Mouse (Mus musculus) CH12.LX (cell line): ENCODE data around the gene Frat2. TPM values are rescaled to one million over a fixed set of nuclear protein-coding genes. Genes with fewer than 3 reads are reported as not detected.
A peak's percentile ranks its signal among the peaks of the same experiment; 100 is the strongest.

Experiments used
- DNase-seq: peaks from one replicate; pipeline ENCODE4 v3.0.0-alpha.2; 2013; ENCODE audit errors: extremely low read depth
- H3K27ac ChIP-seq: 2 replicates; pipeline ENCODE4 v1.5.1; 2012; ENCODE audit warnings: low read depth, mild to moderate bottlenecking, control low read depth, moderate library complexity; ENCODE audit not compliant: insufficient read depth
- H3K27me3 ChIP-seq: replicated peaks from 2 replicates; pipeline ENCODE3; 2012; ENCODE audit warnings: inconsistent platforms
- H3K36me3 ChIP-seq, 2 experiments: replicated peaks in 1 of 2; 2 replicates each; pipeline versions ENCODE3 to v1.6.1; 2012; ENCODE audit warnings: inconsistent platforms in 1 of 2, low read length in 1 of 2, mild to moderate bottlenecking in 1 of 2, mixed read lengths in 1 of 2, moderate library complexity in 1 of 2; ENCODE audit not compliant: control insufficient read depth in 1 of 2, insufficient read depth in 1 of 2
- H3K4me1 ChIP-seq, 2 experiments: 2 replicates each; pipeline ENCODE4 v1.6.1; 2012; ENCODE audit warnings: inconsistent platforms in 1 of 2, moderate library complexity in 1 of 2; ENCODE audit not compliant: insufficient read depth in 2 of 2, control insufficient read depth in 1 of 2
- H3K4me2 ChIP-seq: 2 replicates; pipeline ENCODE4 v1.6.1; 2012; ENCODE audit warnings: low read depth, mild to moderate bottlenecking, control low read depth; ENCODE audit not compliant: poor library complexity, insufficient read depth, severe bottlenecking
- H3K4me3 ChIP-seq, 3 experiments: fragments of 150-350 bp in 1 of 3; sonication (generic) in 1 of 3; replicated peaks in 1 of 3; 2 replicates each; pipeline versions ENCODE3 to v1.5.1; 2011 to 2012; ENCODE audit warnings: low read depth in 2 of 3, low read length in 2 of 3, mild to moderate bottlenecking in 2 of 3, moderate library complexity in 2 of 3, control low read depth in 1 of 3, improper control_type of control experiment in 1 of 3, inconsistent platforms in 1 of 3, mixed read lengths in 1 of 3; ENCODE audit not compliant: poor library complexity in 1 of 3
- H3K79me2 ChIP-seq: replicated peaks from 2 replicates; pipeline ENCODE4 v1.6.1; 2012; ENCODE audit warnings: mild to moderate bottlenecking, moderate library complexity; ENCODE audit not compliant: control insufficient read depth, poor library complexity, insufficient read depth, severe bottlenecking; ENCODE audit errors: extremely low read depth
- H3K9ac ChIP-seq: 2 replicates; pipeline ENCODE4 v1.6.1; 2012; ENCODE audit warnings: low read depth, mild to moderate bottlenecking, control low read depth, moderate library complexity; ENCODE audit not compliant: insufficient read depth
- H3K9me3 ChIP-seq: replicated peaks from 2 replicates; pipeline ENCODE3; 2012; ENCODE audit warnings: low read length, inconsistent platforms, mixed read lengths
- CTCF ChIP-seq, 2 experiments: IDR thresholded peaks in 1 of 2; conservative IDR thresholded peaks in 1 of 2; 2 replicates each; pipeline ENCODE4 v1.5.1; 2011 to 2012; ENCODE audit warnings: low read depth in 2 of 2, low read length in 2 of 2, improper control_type of control experiment in 1 of 2, inconsistent platforms in 1 of 2, mild to moderate bottlenecking in 1 of 2, moderate library complexity in 1 of 2
- ELF1 ChIP-seq: IDR thresholded peaks from 2 replicates; pipeline ENCODE4 v1.6.1; 2014; ENCODE audit warnings: low read depth, mild to moderate bottlenecking, inconsistent platforms, low read length, improper control_type of control experiment
- EP300 ChIP-seq: IDR thresholded peaks from 2 replicates; pipeline ENCODE4 v1.6.1; 2011; ENCODE audit warnings: low read length, improper control_type of control experiment
- HCFC1 ChIP-seq: IDR thresholded peaks from 2 replicates; pipeline ENCODE4 v1.6.1; 2012; ENCODE audit warnings: low read depth, mild to moderate bottlenecking, inconsistent platforms, low read length, improper control_type of control experiment
- KAT2A ChIP-seq: IDR thresholded peaks from 2 replicates; pipeline ENCODE4 v1.6.1; 2012; ENCODE audit warnings: low read length, improper control_type of control experiment, inconsistent platforms; ENCODE audit not compliant: insufficient replicate concordance
- MAFK ChIP-seq: IDR thresholded peaks from 2 replicates; pipeline ENCODE4 v1.6.1; 2011; ENCODE audit warnings: low read length, improper control_type of control experiment; ENCODE audit not compliant: insufficient replicate concordance
- MAX ChIP-seq: IDR thresholded peaks from 2 replicates; pipeline ENCODE4 v1.6.1; 2011; ENCODE audit warnings: low read length, improper control_type of control experiment
- POLR2A ChIP-seq: IDR thresholded peaks from 2 replicates; pipeline ENCODE4 v1.6.1; 2011; ENCODE audit warnings: low read depth, mild to moderate bottlenecking, improper control_type of control experiment, low read length
- POLR2AphosphoS2 ChIP-seq: IDR thresholded peaks from 2 replicates; pipeline ENCODE4 v1.6.1; 2011; ENCODE audit warnings: low read depth, low read length, improper control_type of control experiment
- RAD21 ChIP-seq: IDR thresholded peaks from 2 replicates; pipeline ENCODE4 v1.6.1; 2011; ENCODE audit warnings: low read depth, mild to moderate bottlenecking, low read length, improper control_type of control experiment, moderate library complexity
- SIN3A ChIP-seq: IDR thresholded peaks from 2 replicates; pipeline ENCODE4 v1.6.1; 2012; ENCODE audit warnings: low read length, improper control_type of control experiment, inconsistent platforms
- TCF12 ChIP-seq: IDR thresholded peaks from 2 replicates; pipeline ENCODE4 v1.6.1; 2014; ENCODE audit warnings: low read depth, mild to moderate bottlenecking, inconsistent platforms, low read length, improper control_type of control experiment
- USF1 ChIP-seq: IDR thresholded peaks from 2 replicates; pipeline ENCODE4 v1.6.1; 2014; ENCODE audit warnings: low read depth, mild to moderate bottlenecking, inconsistent platforms, low read length, improper control_type of control experiment
- ZKSCAN1 ChIP-seq: IDR thresholded peaks from 2 replicates; pipeline ENCODE4 v1.6.1; 2012; ENCODE audit warnings: low read depth, inconsistent platforms, low read length, improper control_type of control experiment, borderline replicate concordance
- dilution Hi-C: fragments of 300-500 bp; cut with MboI; formaldehyde crosslinking; loops from 2 replicates; pipeline ENCODE4 v1.14.3; 2020; ENCODE audit warnings: low sequenced_read_pairs; ENCODE audit not compliant: extremely low pct_unique_long_range_greater_than_20kb, extremely low pct_ligation_motif_present
- in situ Hi-C: fragments of 300-500 bp; cut with MboI; formaldehyde crosslinking; loops from 3 replicates; pipeline ENCODE4 v1.14.3; 2019; ENCODE audit warnings: low sequenced_read_pairs, low pct_ligation_motif_present, low pct_unique_long_range_greater_than_20kb, mixed read lengths
- polyA plus RNA-seq: library from polyadenylated mRNA; unstranded; fragments of >175 nt; gene quantifications from 2 replicates; pipeline ENCODE4 v1.2.1, GENCODE M21; 2012; ENCODE audit warnings: low read depth; ENCODE audit not compliant: insufficient read length
- total RNA-seq, 2 experiments: library from RNA; depleted of rRNA; stranded (reverse); fragments of 300-350 nt in 1 of 2; fragments of >200 nt in 1 of 2; gene quantifications; 2 replicates each; pipeline ENCODE4 v1.2.3; 2012 to 2014

Frat2 gene
- total and polyA plus RNA-seq, 3 experiments: 0.55 to 1.3 (median 1.0) TPM

- in situ Hi-C loops (no loop called here), dilution Hi-C loops (no loop called here)
- Histone ChIP-seq H3K9me3 (peaks cover under 1% of the 10 kb centered on the region), H3K36me3 (peaks cover 0 to 10% of the 10 kb centered on the region in 2 experiments), H3K4me1 (peaks cover 4 to 35% of the 10 kb centered on the region in 2 experiments), H3K27me3 (no peaks in the 10 kb centered on the region), H3K9ac (peak overlapping the region; percentile 58; the same call in 1 of the 2 replicates), H3K27ac (no peak overlapping the region), H3K79me2 (peaks cover 14% of the 10 kb centered on the region; the same call in 1 of the 2 replicates), H3K4me2 (peak overlapping the region; percentile 95; the same call in 1 of the 2 replicates), H3K4me3 (peak overlapping the region in 1 of 3 experiments; percentile 70)
- no peak for DNase-seq
- TF ChIP-seq RAD21: no peak
- TF ChIP-seq ZKSCAN1: no peak
- TF ChIP-seq POLR2AphosphoS2: no peak
- TF ChIP-seq TCF12: no peak
- no peak for TF ChIP-seq POLR2A
- TF ChIP-seq ELF1: no peak
- no peak for TF ChIP-seq EP300
These were observed 47.5 kb downstream of the Frat2 start for GRCm38 (mm10) chr19:41800451-41800850.

- peaks cover 4 to 26% of the 10 kb centered on the region in 2 experiments for H3K4me1 ChIP-seq
- TF ChIP-seq KAT2A (no peak), CTCF (conservative IDR thresholded peaks at IDR 0.05 in 1 of 2, IDR thresholded peaks at IDR 0.05 in 1 of 2; ENCODE audit: low read depth in 2 of 2, low read length in 2 of 2) (no peak), ZKSCAN1 (no peak)
- H3K9me3 ChIP-seq: no peaks in the 10 kb centered on the region
- dilution Hi-C loops (no loop called here), in situ Hi-C loops (no loop called here)
- no peak overlapping the region for H3K27ac ChIP-seq
- H3K36me3 ChIP-seq: peaks cover 0 to 12% of the 10 kb centered on the region in 2 experiments
- no peak overlapping the region for H3K9ac ChIP-seq
- no peak overlapping the region for H3K4me2 ChIP-seq
- H3K4me3 ChIP-seq: no peak overlapping the region
- H3K27me3 ChIP-seq: no peaks in the 10 kb centered on the region
- no peak for DNase-seq
- peaks cover 14% of the 10 kb centered on the region; the same call in 1 of the 2 replicates for H3K79me2 ChIP-seq
These were observed 50.4 kb downstream of the Frat2 start for GRCm38 (mm10) chr19:41797536-41797935.

GRCm38 (mm10) chr19:41796789-41797327 lies 51.1 kb downstream of the Frat2 start:
- Histone ChIP-seq H3K27ac (no peak overlapping the region), H3K4me1 (peaks cover 4 to 23% of the 10 kb centered on the region in 2 experiments), H3K27me3 (no peaks in the 10 kb centered on the region), H3K79me2 (peaks cover 14% of the 10 kb centered on the region; the same call in 1 of the 2 replicates), H3K9me3 (no peaks in the 10 kb centered on the region), H3K9ac (no peak overlapping the region), H3K36me3 (peaks cover 0 to 15% of the 10 kb centered on the region in 2 experiments), H3K4me3 (no peak overlapping the region), H3K4me2 (no peak overlapping the region)
- in situ Hi-C loops: no loop called here
- DNase-seq: no peak
- TF ChIP-seq ZKSCAN1 (no peak), MAFK (no peak), SIN3A (no peak), HCFC1 (no peak), MAX (no peak), USF1 (no peak), KAT2A (no peak)
- dilution Hi-C loops: no loop called here
